Mouse (Mus musculus): ENCODE measurements at regions not wholly inside any gene's neighbourhood (a gene's known extent, or its start where the extent isn't known, plus 50 kb on each side); places are given as distances from the start of the nearest gene placed in this dataset.

GRCm38 (mm10) chr7:70834787-70835461, 468.4 kb upstream of the Nr2f2 start:
- no peak for DNase-seq (ENCODE audit: low read depth, low spot score)

GRCm38 (mm10) chr7:70828486-70829195, 462.1 kb upstream of the Nr2f2 start:
- DNase-seq (ENCODE audit: low read depth, low spot score), result no peak

GRCm38 (mm10) chr7:70826074-70826473, 459.5 kb upstream of the Nr2f2 start:
- DNase-seq (ENCODE audit: low read depth, low spot score), result no peak

GRCm38 (mm10) chr7:70823020-70823419, 456.5 kb upstream of the Nr2f2 start:
- DNase-seq (ENCODE audit: low read depth, low spot score), result no peak

GRCm38 (mm10) chr7:70822310-70822821, 455.8 kb upstream of the Nr2f2 start:
- no peak for DNase-seq (ENCODE audit: low read depth, low spot score)

GRCm38 (mm10) chr7:70821861-70822260, 455.3 kb upstream of the Nr2f2 start:
- no peak for DNase-seq (ENCODE audit: low read depth, low spot score)

- DNase-seq (ENCODE audit: low read depth, low spot score), result no peak
Measured at GRCm38 (mm10) chr7:70817347-70817913, 450.9 kb upstream of the Nr2f2 start.

GRCm38 (mm10) chr7:70814391-70814790, 447.9 kb upstream of the Nr2f2 start:
- no peak for DNase-seq (ENCODE audit: low read depth, low spot score)

GRCm38 (mm10) chr7:70813101-70813500, 446.6 kb upstream of the Nr2f2 start:
- DNase-seq (ENCODE audit: low read depth, low spot score), result no peak

GRCm38 (mm10) chr7:70810411-70811090, 444.0 kb upstream of the Nr2f2 start:
- no peak for DNase-seq (ENCODE audit: low read depth, low spot score)

- no peak for DNase-seq (ENCODE audit: low read depth, low spot score)
Measured at GRCm38 (mm10) chr7:70804281-70804680, 437.7 kb upstream of the Nr2f2 start.

- DNase-seq (ENCODE audit: low read depth, low spot score), result no peak
Measured at GRCm38 (mm10) chr7:70799976-70800375, 433.4 kb upstream of the Nr2f2 start.

GRCm38 (mm10) chr7:70799031-70799766, 432.7 kb upstream of the Nr2f2 start:
- no peak for DNase-seq (ENCODE audit: low read depth, low spot score)

GRCm38 (mm10) chr7:70796038-70796760, 429.7 kb upstream of the Nr2f2 start:
- DNase-seq (ENCODE audit: low read depth, low spot score), result no peak

GRCm38 (mm10) chr7:70788902-70789796, 422.6 kb upstream of the Nr2f2 start:
- DNase-seq (ENCODE audit: low read depth, low spot score), result no peak

- no peak for DNase-seq (ENCODE audit: low read depth, low spot score)
Measured at GRCm38 (mm10) chr7:70787966-70788365, 421.4 kb upstream of the Nr2f2 start.

- no peak for DNase-seq (ENCODE audit: low read depth, low spot score)
Measured at GRCm38 (mm10) chr7:70780742-70781332, 414.3 kb upstream of the Nr2f2 start.

GRCm38 (mm10) chr7:70777763-70778162, 411.2 kb upstream of the Nr2f2 start:
- no peak for DNase-seq (ENCODE audit: low read depth, low spot score)

GRCm38 (mm10) chr7:70769655-70770054, 403.1 kb upstream of the Nr2f2 start:
- DNase-seq (ENCODE audit: low read depth, low spot score), result no peak
